Mouse (Mus musculus) CH12.LX (cell line): Measurements from ENCODE around the gene Tdp1.

Source experiments
- CTCF ChIP-seq, 2 experiments: IDR thresholded peaks in 1 of 2; conservative IDR thresholded peaks in 1 of 2; 2 replicates each; pipeline ENCODE4 v1.5.1; 2011 to 2012; ENCODE audit warnings: low read depth in 2 of 2, low read length in 2 of 2, improper control_type of control experiment in 1 of 2, inconsistent platforms in 1 of 2, mild to moderate bottlenecking in 1 of 2, moderate library complexity in 1 of 2
- E2F4 ChIP-seq: IDR thresholded peaks from 2 replicates; pipeline ENCODE4 v1.6.1; 2011; ENCODE audit warnings: low read depth, low read length, improper control_type of control experiment; ENCODE audit not compliant: insufficient replicate concordance
- NELFE ChIP-seq: IDR thresholded peaks from 2 replicates; pipeline ENCODE4 v1.6.1; 2011; ENCODE audit warnings: low read depth, low read length, improper control_type of control experiment
- USF1 ChIP-seq: IDR thresholded peaks from 2 replicates; pipeline ENCODE4 v1.6.1; 2014; ENCODE audit warnings: low read depth, mild to moderate bottlenecking, inconsistent platforms, low read length, improper control_type of control experiment

- TF ChIP-seq NELFE (no peak), USF1 (no peak), CTCF (conservative IDR thresholded peaks at IDR 0.05 in 1 of 2, IDR thresholded peaks at IDR 0.05 in 1 of 2; ENCODE audit: low read depth in 2 of 2, low read length in 2 of 2) (no peak), E2F4 (no peak)
These were observed 54.9 kb downstream of the Tdp1 start for GRCm38 (mm10) chr12:99939179-99939578.
